Mouse (Mus musculus) myocyte (in vitro differentiated cells): Measurements from ENCODE around the gene Fam241b.

Source experiments
- MAX ChIP-seq: IDR thresholded peaks from one replicate; pipeline ENCODE4 v1.6.1; 2011; ENCODE audit warnings: low read depth, mild to moderate bottlenecking, control low read depth
- MYOD1 ChIP-seq, 3 experiments: IDR thresholded peaks; one replicate each; pipeline ENCODE4 v1.6.1; 2011; ENCODE audit warnings: control low read depth in 2 of 3, low read depth in 2 of 3, mild to moderate bottlenecking in 2 of 3, moderate library complexity in 1 of 3; ENCODE audit not compliant: insufficient read length in 2 of 3, control insufficient read depth in 1 of 3
- MYOG ChIP-seq, 3 experiments: IDR thresholded peaks; one replicate each; pipeline ENCODE4 v1.6.1; 2011; ENCODE audit warnings: control low read depth in 2 of 3, low read depth in 2 of 3, mild to moderate bottlenecking in 2 of 3; ENCODE audit not compliant: insufficient read length in 2 of 3, control insufficient read depth in 1 of 3, insufficient read depth in 1 of 3
- POLR2A ChIP-seq: IDR thresholded peaks from one replicate; pipeline ENCODE4 v1.6.1; 2011; ENCODE audit warnings: low read depth, mild to moderate bottlenecking, control low read depth, moderate library complexity; ENCODE audit not compliant: insufficient read length
- POLR2AphosphoS2 ChIP-seq: IDR thresholded peaks from one replicate; pipeline ENCODE4 v1.6.1; 2011; ENCODE audit warnings: low read depth, control low read depth; ENCODE audit not compliant: insufficient read length
- SRF ChIP-seq: IDR thresholded peaks from one replicate; pipeline ENCODE4 v1.6.1; 2011; ENCODE audit warnings: low read depth; ENCODE audit not compliant: control insufficient read depth, insufficient read length
- USF1 ChIP-seq: IDR thresholded peaks from one replicate; pipeline ENCODE4 v1.6.1; 2011; ENCODE audit warnings: low read depth, mild to moderate bottlenecking, control low read depth, moderate library complexity

DNA sequence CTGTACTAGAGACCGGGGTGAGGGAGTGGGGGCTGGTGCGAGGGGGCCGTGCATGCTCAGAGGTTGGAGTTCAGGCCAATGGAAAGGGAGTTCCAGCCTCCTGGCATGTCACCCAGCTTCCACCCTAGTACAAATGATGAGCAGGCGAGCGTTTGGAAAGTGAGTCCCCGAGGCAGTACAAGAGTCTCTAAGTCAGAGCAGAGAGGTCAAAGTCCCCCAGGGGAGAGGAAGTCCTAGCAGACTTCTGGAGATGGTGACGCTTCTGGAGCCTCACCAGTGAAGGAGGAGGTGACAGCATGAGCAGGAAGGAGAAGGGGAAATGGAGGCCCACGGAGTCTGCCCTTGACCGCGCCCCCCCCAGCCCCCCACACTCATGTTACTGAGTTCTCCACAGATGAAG is 18.7 kb upstream of the Fam241b start:
- no peak for TF ChIP-seq SRF
- no peak for TF ChIP-seq MYOG (IDR thresholded peaks at IDR 0.05; ENCODE audit: control insufficient read depth in 1 of 3, insufficient read depth in 1 of 3, insufficient read length in 2 of 3, low read depth in 2 of 3)
- TF ChIP-seq POLR2AphosphoS2, result no peak
- TF ChIP-seq MAX, result no peak
- no peak for TF ChIP-seq POLR2A
- no peak for TF ChIP-seq USF1
- TF ChIP-seq MYOD1 (IDR thresholded peaks at IDR 0.05; ENCODE audit: control insufficient read depth in 1 of 3, insufficient read length in 2 of 3, low read depth in 2 of 3), result no peak
